Mouse (Mus musculus): ENCODE data around the gene Cdk9.

GRCm38 (mm10) chr2:32744272-32744982 lies 31.6 kb upstream of the Cdk9 start:
- TF ChIP-seq CTCF (IDR thresholded peaks at IDR 0.05; ENCODE audit: extremely low read depth, insufficient read depth, low read length) = no peak
- no peak for TF ChIP-seq POLR2A (IDR thresholded peaks at IDR 0.05; ENCODE audit: extremely low read depth, insufficient read depth, low read length)

Measured in cortical plate, adult 2 months (tissue).